Mouse (Mus musculus) embryonic facial prominence, embryonic 11.5 days (tissue): ENCODE results near the gene Hip1. TPM values are rescaled to one million over a fixed set of nuclear protein-coding genes. Genes with fewer than 3 reads are reported as not detected.
A peak's percentile ranks its signal among the peaks of the same experiment; 100 is the strongest.
"Not testable (repeated sequence)": the region's sequence is repeated elsewhere in the genome, so short reads cannot be mapped to it uniquely, and the experiment has no call there.

ENCODE experiments used
- ATAC-seq: fragments of 200-750 bp; cut with Nextera tagmentation; replicated peaks from 2 replicates; pipeline ENCODE4 v1.8.0; 2017; ENCODE audit warnings: low read depth; ENCODE audit not compliant: insufficient number of reproducible peaks, low FRiP score, low TSS enrichment
- DNase-seq: peaks from one replicate; pipeline ENCODE4 v3.0.0-alpha.2; 2015; ENCODE audit warnings: low spot score
- H3K27ac ChIP-seq: fragments of 300-500 bp; sonication (generic); replicated peaks from 2 replicates; pipeline ENCODE4 v1.5.1; 2014; ENCODE audit warnings: mild to moderate bottlenecking, low read depth, low read length, control low read depth
- H3K27me3 ChIP-seq: fragments of 300-500 bp; sonication (generic); 2 replicates; pipeline ENCODE4 v1.6.1; 2014; ENCODE audit warnings: mild to moderate bottlenecking, low read length, moderate library complexity, mixed read lengths; ENCODE audit not compliant: control insufficient read depth, insufficient read depth
- H3K36me3 ChIP-seq: fragments of 300-500 bp; sonication (generic); replicated peaks from 2 replicates; pipeline ENCODE4 v1.6.1; 2014; ENCODE audit warnings: low read depth, mild to moderate bottlenecking, low read length, moderate library complexity, mixed read lengths; ENCODE audit not compliant: control insufficient read depth, insufficient read depth
- H3K4me1 ChIP-seq: fragments of 300-500 bp; sonication (generic); 2 replicates; pipeline ENCODE4 v1.6.1; 2014; ENCODE audit warnings: low read length, mixed read lengths; ENCODE audit not compliant: control insufficient read depth, insufficient read depth
- H3K4me2 ChIP-seq: fragments of 300-500 bp; sonication (generic); 2 replicates; pipeline ENCODE4 v1.6.1; 2014; ENCODE audit warnings: low read depth, mild to moderate bottlenecking, control low read depth, low read length, moderate library complexity
- H3K4me3 ChIP-seq: fragments of 300-500 bp; sonication (generic); 2 replicates; pipeline ENCODE4 v1.5.1; 2014; ENCODE audit warnings: low read depth, low read length, control low read depth
- H3K9ac ChIP-seq: fragments of 300-500 bp; sonication (generic); replicated peaks from 2 replicates; pipeline ENCODE4 v1.6.1; 2014; ENCODE audit warnings: mild to moderate bottlenecking, control low read depth, low read length
- H3K9me3 ChIP-seq: fragments of 300-500 bp; sonication (generic); replicated peaks from 2 replicates; pipeline ENCODE4 v1.6.1; 2016; ENCODE audit warnings: mild to moderate bottlenecking, low read length, inconsistent platforms, mixed read lengths; ENCODE audit not compliant: control insufficient read depth
- WGBS: fragments of 180-500 bp; shearing (Covaris S2); extraction: QIAGEN DNeasy Blood & Tissue Kit; methylation state at CpG from one replicate; pipeline ENCODE4 v1.1.7; 2014; 5-methylcytosine and 5-hydroxymethylcytosine counted together
- polyA plus RNA-seq: library from polyadenylated mRNA; unstranded; fragments of >200 nt; fragmentation: Nextera tagmentation; extraction: Ambion mirVana; gene quantifications from 2 replicates; pipeline ENCODE4 v1.2.1, GENCODE M21; 2014

Gene Hip1
- polyA plus RNA-seq, 1 experiment from 2014 or later, result 35.3 TPM

DNA sequence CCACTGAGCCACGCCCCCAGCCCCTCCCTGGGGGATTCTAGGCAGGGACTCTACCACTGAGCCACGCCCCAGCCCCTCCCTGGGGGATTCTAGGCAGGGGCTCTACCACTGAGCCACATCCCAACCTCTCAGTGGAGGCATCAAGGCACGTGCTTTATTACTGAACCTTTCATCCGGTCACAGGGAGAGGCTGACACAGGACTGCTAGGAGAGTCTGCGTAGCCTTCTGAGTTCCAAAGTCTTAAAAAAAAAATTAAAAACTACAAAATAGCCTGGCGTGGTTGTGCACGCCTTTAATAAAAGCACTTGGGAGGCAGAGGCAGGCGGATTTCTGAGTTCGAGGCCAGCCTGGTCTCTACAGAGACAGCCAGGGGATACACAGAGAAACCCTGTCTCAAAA is 175.7 kb downstream of the Hip1 start:
- WGBS, result 63% methylated on average over 9 of the region's 9 CpGs
- not testable (repeated sequence) for H3K4me1 ChIP-seq, DNase-seq, ATAC-seq, H3K9me3 ChIP-seq, H3K27me3 ChIP-seq, H3K27ac ChIP-seq, H3K9ac ChIP-seq
- H3K4me2 ChIP-seq, result peak overlapping the region; percentile 85
- H3K4me3 ChIP-seq, result peak overlapping the region; percentile 76
- peaks cover 11% of the 10 kb centered on the region for H3K36me3 ChIP-seq

DNA sequence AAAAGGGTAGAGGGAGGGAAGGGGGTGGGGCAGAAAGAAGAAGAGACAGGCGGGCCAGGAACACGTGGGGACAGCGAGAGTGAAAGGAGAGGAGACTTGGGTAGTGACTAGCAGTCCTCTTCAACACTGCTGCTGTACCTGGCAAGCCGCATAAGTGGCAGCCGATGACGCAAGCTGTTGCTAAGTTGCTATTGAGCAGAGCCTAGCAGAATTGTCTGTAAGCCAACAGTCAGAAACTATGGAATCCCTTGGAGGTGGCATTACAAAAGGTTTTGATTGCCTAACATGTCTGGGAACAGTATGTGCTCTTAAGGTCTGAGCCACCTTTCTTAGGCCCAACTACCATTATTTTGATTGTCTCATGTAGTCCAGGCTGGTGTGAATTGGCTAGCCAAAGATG is 176.6 kb downstream of the Hip1 start:
- no peaks in the 10 kb centered on the region for H3K9me3 ChIP-seq
- DNase-seq (no peak), ATAC-seq (no peak)
- H3K27ac ChIP-seq, result no peak overlapping the region
- 79% methylated on average over 6 of the region's 6 CpGs for WGBS
- no peak overlapping the region for H3K9ac ChIP-seq
- no peaks in the 10 kb centered on the region; the same call in 1 of the 2 replicates for H3K4me1 ChIP-seq
- H3K4me3 ChIP-seq, result no peak overlapping the region
- no peak overlapping the region for H3K4me2 ChIP-seq
- no peaks in the 10 kb centered on the region for H3K27me3 ChIP-seq
- peaks cover 4% of the 10 kb centered on the region for H3K36me3 ChIP-seq

DNA sequence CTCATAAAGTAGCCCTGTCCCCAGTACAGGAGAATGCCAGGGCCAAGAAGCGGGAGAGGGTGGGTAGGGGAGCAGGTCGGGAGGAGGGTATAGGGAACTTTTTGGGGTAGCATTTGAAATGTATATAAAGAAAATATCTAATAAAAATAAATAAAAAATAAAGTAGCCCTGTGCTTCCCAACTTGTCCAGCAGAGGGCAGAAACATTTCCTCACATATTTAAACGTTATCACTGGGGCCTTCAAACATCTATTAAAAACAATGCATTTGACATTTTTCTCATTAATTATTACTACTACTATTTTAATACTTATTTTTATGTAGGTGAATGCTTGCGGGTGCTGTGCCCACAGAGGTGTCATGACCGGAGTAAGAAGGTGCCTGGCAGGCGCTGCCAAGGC is 177.1 kb downstream of the Hip1 start:
- no peak overlapping the region for H3K27ac ChIP-seq
- no peak overlapping the region for H3K9ac ChIP-seq
- H3K36me3 ChIP-seq, result peaks cover 2% of the 10 kb centered on the region; the same call in 1 of the 2 replicates
- no peaks in the 10 kb centered on the region for H3K27me3 ChIP-seq
- WGBS, result 53% methylated on average over 6 of the region's 6 CpGs
- no peaks in the 10 kb centered on the region; the same call in 1 of the 2 replicates for H3K4me1 ChIP-seq
- no peaks in the 10 kb centered on the region for H3K9me3 ChIP-seq
- ATAC-seq, result no peak
- no peak overlapping the region for H3K4me2 ChIP-seq
- peak; percentile 40 for DNase-seq
- no peak overlapping the region for H3K4me3 ChIP-seq

DNA sequence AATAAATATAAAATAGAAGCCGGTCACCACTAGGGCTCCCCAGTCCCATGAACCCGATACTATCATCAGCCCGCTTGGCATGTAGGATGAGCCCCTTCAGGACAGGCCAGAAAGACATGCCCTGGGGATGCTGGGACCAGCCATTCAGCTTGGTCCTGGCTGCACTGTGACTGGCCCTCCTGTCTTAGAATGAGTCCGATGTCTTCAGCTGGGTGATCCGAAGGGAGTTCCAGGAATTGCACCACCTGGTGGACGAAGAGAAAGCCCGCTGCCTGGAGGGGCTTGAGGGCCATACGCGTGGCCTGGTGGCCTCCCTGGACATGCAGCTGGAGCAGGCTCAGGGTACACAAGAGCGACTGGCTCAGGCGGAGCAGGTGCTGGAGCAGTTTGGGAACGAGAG is 181.4 kb downstream of the Hip1 start:
- H3K4me3 ChIP-seq, result no peak overlapping the region
- H3K36me3 ChIP-seq, result no peaks in the 10 kb centered on the region
- H3K9ac ChIP-seq, result no peak overlapping the region
- DNase-seq, result peak; percentile 74
- WGBS, result 29% methylated on average over 12 of the region's 12 CpGs
- no peaks in the 10 kb centered on the region for H3K27me3 ChIP-seq
- H3K4me1 ChIP-seq, result no peaks in the 10 kb centered on the region
- no peak overlapping the region for H3K27ac ChIP-seq
- no peaks in the 10 kb centered on the region for H3K9me3 ChIP-seq
- ATAC-seq, result 0 out of 2 replicates have a peak, but pooled peaks have one; percentile 58
- no peak overlapping the region for H3K4me2 ChIP-seq

DNA sequence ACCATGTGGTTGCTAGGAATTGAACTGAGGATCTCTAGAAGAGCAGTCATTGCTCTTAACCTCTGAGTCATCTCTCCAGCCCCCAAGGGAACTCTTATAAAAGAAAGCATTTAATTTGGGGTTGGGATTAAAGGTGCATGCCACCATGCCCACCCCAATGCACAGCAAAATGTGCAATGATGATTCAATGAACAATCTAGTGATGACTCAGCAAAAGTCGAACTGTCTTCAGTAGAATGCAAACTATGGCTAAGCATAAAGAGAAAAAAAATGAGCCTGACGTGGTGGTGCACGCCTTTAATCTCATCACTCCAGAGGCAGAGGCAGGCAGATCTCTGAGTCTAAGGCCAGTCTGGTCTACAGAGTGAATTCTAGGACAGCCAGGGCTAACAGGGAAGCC is 182.3 kb downstream of the Hip1 start:
- 90% methylated on average over 3 of the region's 3 CpGs for WGBS
- no peaks in the 10 kb centered on the region for H3K4me1 ChIP-seq
- no peak overlapping the region for H3K9ac ChIP-seq
- H3K27me3 ChIP-seq, result no peaks in the 10 kb centered on the region
- ATAC-seq (no peak), DNase-seq (no peak)
- H3K4me2 ChIP-seq, result no peak overlapping the region
- no peaks in the 10 kb centered on the region for H3K36me3 ChIP-seq
- no peak overlapping the region for H3K27ac ChIP-seq
- H3K9me3 ChIP-seq, result 0 out of 2 replicates have a peak, but pooled peaks cover 2% of the 10 kb centered on the region
- H3K4me3 ChIP-seq, result no peak overlapping the region

DNA sequence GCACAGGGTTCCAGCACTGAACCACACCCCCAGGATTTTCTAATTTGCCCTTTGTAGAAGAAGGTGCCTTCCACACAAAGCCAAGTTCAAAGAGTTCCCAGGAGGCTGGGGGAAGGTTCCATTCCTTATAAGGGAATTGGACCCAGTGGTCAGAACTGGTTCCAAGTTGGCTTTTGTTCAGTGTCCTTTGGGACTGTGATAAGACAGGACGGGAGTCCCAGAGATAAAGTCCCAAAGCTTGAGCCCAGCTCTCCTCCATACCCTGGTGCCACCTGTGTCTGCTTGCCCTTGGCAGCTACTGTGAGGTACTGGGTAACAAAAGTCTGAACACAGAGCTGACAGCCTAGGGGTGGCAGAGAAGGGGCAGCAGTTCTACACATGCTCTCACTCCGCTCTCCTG is 185.1 kb downstream of the Hip1 start:
- no peak overlapping the region for H3K9ac ChIP-seq
- H3K9me3 ChIP-seq, result 0 out of 2 replicates have a peak, but pooled peaks cover 2% of the 10 kb centered on the region
- no peak for ATAC-seq
- WGBS, result 96% methylated on average over 2 of the region's 2 CpGs
- no peak for DNase-seq
- H3K4me3 ChIP-seq, result no peak overlapping the region
- no peak overlapping the region for H3K4me2 ChIP-seq
- no peaks in the 10 kb centered on the region for H3K4me1 ChIP-seq
- no peaks in the 10 kb centered on the region for H3K27me3 ChIP-seq
- H3K36me3 ChIP-seq, result no peaks in the 10 kb centered on the region
- H3K27ac ChIP-seq, result no peak overlapping the region

DNA sequence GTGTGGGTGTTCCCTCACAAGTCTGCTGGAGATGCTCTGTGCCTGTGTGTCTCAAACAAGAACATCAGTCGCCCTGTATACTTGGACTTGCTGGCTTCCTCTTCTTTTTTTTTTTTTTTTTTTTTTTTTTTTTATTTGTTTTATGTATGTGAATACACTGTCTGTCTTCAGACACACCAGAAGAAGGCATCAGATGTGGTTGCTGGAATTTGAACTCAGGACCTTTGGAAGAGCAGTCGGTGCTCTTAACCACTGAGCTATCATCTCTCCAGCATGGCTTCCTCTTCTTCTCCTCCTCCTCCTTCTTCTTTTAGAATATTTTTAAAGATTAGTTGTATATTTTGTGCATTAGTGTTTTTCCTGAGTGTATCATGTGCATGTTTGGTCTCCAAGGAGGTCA is 187.4 kb downstream of the Hip1 start:
- WGBS, result 80% methylated on average over 2 of the region's 2 CpGs
- no peak overlapping the region for H3K4me3 ChIP-seq
- H3K27ac ChIP-seq, result no peak overlapping the region
- H3K9me3 ChIP-seq, result 0 out of 2 replicates have a peak, but pooled peaks cover 2% of the 10 kb centered on the region
- no peak for DNase-seq
- no peak for ATAC-seq
- H3K36me3 ChIP-seq, result no peaks in the 10 kb centered on the region
- H3K4me2 ChIP-seq, result no peak overlapping the region
- no peak overlapping the region for H3K9ac ChIP-seq
- no peaks in the 10 kb centered on the region for H3K27me3 ChIP-seq
- no peaks in the 10 kb centered on the region for H3K4me1 ChIP-seq
